Mouse (Mus musculus) thymus, postnatal 25 days (tissue): ENCODE measurements around the gene Yipf2.
"Not testable (repeated sequence)": the region's sequence is repeated elsewhere in the genome, so short reads cannot be mapped to it uniquely, and the experiment has no call there.

Experiments used
- DNase-seq: peaks from one replicate; pipeline ENCODE4 v3.0.0; 2022

Gene Yipf2

GRCm38 (mm10) chr9:21598198-21598597 is 5.6 kb upstream of the Yipf2 start:
- peak; percentile 60 for DNase-seq

- no peak for DNase-seq
Measured at GRCm38 (mm10) chr9:21594838-21595237, 2.2 kb upstream of the Yipf2 start.

GRCm38 (mm10) chr9:21594350-21594749 is 1.7 kb upstream of the Yipf2 start:
- DNase-seq, result not testable (repeated sequence)

GRCm38 (mm10) chr9:21593122-21593721 is 594 bp upstream of the Yipf2 start:
- DNase-seq, result peak; percentile 47

GRCm38 (mm10) chr9:21591831-21592702 is 561 bp downstream of the Yipf2 start:
- no peak for DNase-seq

GRCm38 (mm10) chr9:21591127-21591830 is 1.3 kb downstream of the Yipf2 start:
- no peak for DNase-seq

GRCm38 (mm10) chr9:21589538-21589937 is 3.1 kb downstream of the Yipf2 start:
- no peak for DNase-seq

GRCm38 (mm10) chr9:21588350-21588749 is 4.3 kb downstream of the Yipf2 start:
- DNase-seq, result no peak

GRCm38 (mm10) chr9:21587678-21588349 is 4.8 kb downstream of the Yipf2 start:
- DNase-seq, result no peak

GRCm38 (mm10) chr9:21585401-21585800 is 7.2 kb downstream of the Yipf2 start:
- no peak for DNase-seq

- DNase-seq, result no peak
Measured at GRCm38 (mm10) chr9:21578226-21578625, 14.4 kb downstream of the Yipf2 start.

GRCm38 (mm10) chr9:21576286-21576685 is 16.3 kb downstream of the Yipf2 start:
- DNase-seq, result no peak

GRCm38 (mm10) chr9:21575253-21575652 is 17.4 kb downstream of the Yipf2 start:
- DNase-seq, result no peak

- no peak for DNase-seq
Measured at GRCm38 (mm10) chr9:21574012-21574801, 18.4 kb downstream of the Yipf2 start.

- DNase-seq, result no peak
Measured at GRCm38 (mm10) chr9:21568657-21569255, 23.9 kb downstream of the Yipf2 start.

- DNase-seq, result no peak
Measured at GRCm38 (mm10) chr9:21567051-21567450, 25.6 kb downstream of the Yipf2 start.

- no peak for DNase-seq
Measured at GRCm38 (mm10) chr9:21566538-21566937, 26.1 kb downstream of the Yipf2 start.

GRCm38 (mm10) chr9:21565004-21565586 is 27.5 kb downstream of the Yipf2 start:
- no peak for DNase-seq

- no peak for DNase-seq
Measured at GRCm38 (mm10) chr9:21564420-21564819, 28.2 kb downstream of the Yipf2 start.

GRCm38 (mm10) chr9:21559151-21559550 is 33.5 kb downstream of the Yipf2 start:
- DNase-seq, result no peak

- DNase-seq, result no peak
Measured at GRCm38 (mm10) chr9:21558366-21558765, 34.3 kb downstream of the Yipf2 start.
